Mouse (Mus musculus) limb, embryonic 13.5 days (tissue): ENCODE results near the gene Pros1. TPM values are rescaled to one million over a fixed set of nuclear protein-coding genes. Genes with fewer than 3 reads are reported as not detected.

Experiments
- ATAC-seq: fragments of 200-750 bp; cut with Nextera tagmentation; 2 replicates; pipeline ENCODE4 v1.8.0; 2017; ENCODE audit warnings: low read depth, moderate number of reproducible peaks, moderate TSS enrichment; ENCODE audit not compliant: low FRiP score
- H3K27ac ChIP-seq: fragments of 300-500 bp; sonication (generic); 2 replicates; pipeline ENCODE4 v1.5.1; 2015; ENCODE audit warnings: inconsistent platforms, mild to moderate bottlenecking, moderate library complexity
- H3K27me3 ChIP-seq: fragments of 300-500 bp; sonication (generic); 2 replicates; pipeline ENCODE4 v1.6.1; 2015; ENCODE audit warnings: mild to moderate bottlenecking, inconsistent platforms
- H3K36me3 ChIP-seq: fragments of 300-500 bp; sonication (generic); 2 replicates; pipeline ENCODE4 v1.6.1; 2015; ENCODE audit warnings: inconsistent platforms, mild to moderate bottlenecking, moderate library complexity
- H3K4me1 ChIP-seq: fragments of 300-500 bp; sonication (generic); 2 replicates; pipeline ENCODE4 v1.6.1; 2015; ENCODE audit warnings: inconsistent platforms
- H3K4me2 ChIP-seq: fragments of 300-500 bp; sonication (generic); replicated peaks from 2 replicates; pipeline ENCODE4 v1.6.1; 2015; ENCODE audit warnings: inconsistent platforms, mild to moderate bottlenecking, moderate library complexity
- H3K4me3 ChIP-seq: fragments of 300-500 bp; sonication (generic); 2 replicates; pipeline ENCODE4 v1.5.1; 2015; ENCODE audit warnings: moderate library complexity, mild to moderate bottlenecking, inconsistent platforms
- H3K9ac ChIP-seq: fragments of 300-500 bp; sonication (generic); 2 replicates; pipeline ENCODE4 v1.6.1; 2015; ENCODE audit warnings: mild to moderate bottlenecking, inconsistent platforms
- H3K9me3 ChIP-seq: fragments of 300-500 bp; sonication (generic); 2 replicates; pipeline ENCODE4 v1.6.1; 2016; ENCODE audit warnings: inconsistent platforms
- WGBS: fragments of 180-500 bp; shearing (Covaris S2); methylation state at CpG from one replicate; pipeline ENCODE4 v1.1.7; 2015; 5-methylcytosine and 5-hydroxymethylcytosine counted together
- polyA plus RNA-seq: library from polyadenylated mRNA; unstranded; fragments of >200 nt; fragmentation: Nextera tagmentation; extraction: Ambion mirVana; gene quantifications from 2 replicates; pipeline ENCODE4 v1.2.1, GENCODE M21; 2015

The Pros1 gene
- polyA plus RNA-seq: 32.3 and 34.1 TPM in 2 replicates

DNA sequence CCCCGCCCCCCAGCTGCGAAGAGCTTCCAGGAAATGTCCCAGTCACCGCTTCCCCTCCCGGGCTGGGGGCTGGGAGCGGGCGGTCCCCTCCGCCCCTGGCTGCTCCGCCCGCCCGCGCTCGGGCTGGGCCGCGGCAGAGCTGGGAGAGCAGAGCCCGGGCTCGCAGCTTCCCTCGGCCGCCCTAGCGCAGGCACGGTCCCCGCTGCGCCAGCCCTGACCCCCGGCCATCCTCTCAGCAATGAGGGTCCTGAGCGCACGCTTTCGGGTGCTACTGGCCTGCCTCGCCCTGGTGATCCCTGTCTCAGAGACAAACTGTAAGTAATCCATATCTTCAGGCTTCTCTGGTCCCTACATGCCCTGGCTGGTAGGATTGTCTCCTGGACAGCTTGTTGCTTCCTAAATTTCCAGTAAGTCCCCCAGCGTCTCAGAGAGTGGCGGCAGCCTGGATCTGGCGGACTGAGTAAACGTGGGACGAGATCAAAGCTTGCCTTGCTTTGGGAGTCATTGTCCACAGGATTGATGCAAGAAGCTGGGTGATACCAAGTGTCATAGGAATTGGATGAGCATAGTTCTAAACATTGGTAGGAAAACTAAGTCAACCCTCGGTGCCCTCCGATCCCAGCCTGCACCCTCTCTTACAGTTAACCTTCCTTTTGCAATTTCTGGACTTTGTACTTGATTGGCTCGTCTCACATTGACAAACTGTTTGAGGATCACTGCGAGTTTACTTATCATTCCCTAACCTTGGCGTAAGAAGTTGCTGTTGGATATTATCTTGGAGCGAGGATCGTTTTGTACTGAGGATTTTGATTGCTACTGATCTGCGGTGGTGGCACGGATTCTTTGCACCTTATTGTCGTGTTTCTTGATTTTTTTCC, at the start of gene Pros1:
Gene Pros1 (plus strand): TSS at position 117 of the 878 bp plus-strand sequence.
- Histone ChIP-seq H3K4me3 (peak within 1 kb of the TSS; percentile 65), H3K9ac (peak within 1 kb of the TSS; percentile 83), H3K27ac (0 out of 2 replicates have a peak within 1 kb of the TSS, but pooled peaks have one; percentile 28), H3K27me3 (no peaks in the 10 kb centered on the region), H3K36me3 (no peaks in the 10 kb centered on the region), H3K9me3 (no peaks in the 10 kb centered on the region), H3K4me2 (peak within 1 kb of the TSS; percentile 80), H3K4me1 (0 out of 2 replicates have a peak, but pooled peaks cover 4% of the 10 kb centered on the region)
- peak; percentile 94 for ATAC-seq
- WGBS: 5% methylated on average over 29 of the region's 42 CpGs

DNA sequence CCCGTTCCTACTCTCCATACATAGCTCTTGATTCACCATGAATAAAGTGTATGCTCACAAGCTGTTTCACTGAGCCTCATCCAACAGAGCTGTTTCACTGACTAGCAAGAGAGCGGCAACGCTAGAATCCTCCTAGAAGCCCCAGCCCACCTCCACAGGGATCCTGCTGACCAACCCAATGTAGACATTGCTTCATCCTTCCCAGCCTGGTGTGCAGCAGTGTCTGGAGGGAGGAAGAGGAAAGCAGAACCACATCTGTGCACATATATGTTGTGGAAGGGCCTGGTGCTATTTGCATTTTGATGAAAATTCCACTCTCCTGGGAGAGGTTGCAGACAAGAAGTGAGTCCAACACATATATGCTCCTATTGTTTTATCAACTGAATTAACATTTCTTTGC, 49.5 kb upstream of the Pros1 start:
- H3K9me3 ChIP-seq: no peaks in the 10 kb centered on the region
- H3K27ac ChIP-seq: no peak overlapping the region
- peaks cover 29% of the 10 kb centered on the region for H3K36me3 ChIP-seq
- H3K4me3 ChIP-seq: no peak overlapping the region
- no peak for ATAC-seq
- H3K4me1 ChIP-seq: peaks cover 12% of the 10 kb centered on the region
- WGBS: 90% methylated on average over 3 of the region's 3 CpGs
- H3K27me3 ChIP-seq: no peaks in the 10 kb centered on the region
- H3K9ac ChIP-seq: no peak overlapping the region
- no peak overlapping the region for H3K4me2 ChIP-seq

DNA sequence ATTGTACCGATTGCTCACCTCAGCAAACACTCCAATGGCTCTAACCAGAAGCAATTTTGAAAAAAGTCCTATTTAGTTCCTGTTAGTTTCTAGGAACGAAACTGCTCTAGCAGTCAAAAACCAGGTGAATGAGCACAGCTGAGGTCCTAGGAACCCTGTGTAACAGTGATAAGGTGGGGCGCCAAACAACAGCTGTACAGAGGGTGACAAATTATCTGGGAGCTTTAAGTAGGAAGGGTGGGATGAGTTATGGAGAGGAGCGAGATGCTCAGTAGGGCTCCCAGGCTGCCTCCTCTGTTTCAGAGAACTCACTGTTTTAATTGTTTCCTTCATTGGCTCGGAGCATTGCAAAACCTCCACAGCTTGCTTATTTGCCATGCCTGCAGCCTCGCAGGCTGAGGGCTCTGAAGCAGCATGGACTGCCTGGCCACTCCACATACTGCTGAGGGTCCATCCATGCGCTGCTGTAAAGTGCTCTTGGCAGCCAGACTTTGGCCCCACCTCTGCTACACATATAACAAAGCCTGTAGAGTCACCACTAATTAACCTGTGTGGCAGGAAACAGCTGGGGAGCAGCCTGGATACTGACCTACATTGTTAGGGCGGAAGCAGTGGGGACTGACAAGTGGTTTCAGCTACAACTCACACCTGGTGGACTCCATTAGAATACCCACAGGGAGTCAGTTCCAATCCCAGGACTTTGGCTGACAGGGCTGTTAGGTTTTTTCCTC, 46.7 kb upstream of the Pros1 start:
- Histone ChIP-seq H3K27ac (0 out of 2 replicates have a peak overlapping the region, but pooled peaks have one; percentile 22), H3K4me2 (no peak overlapping the region), H3K4me3 (no peak overlapping the region), H3K9ac (no peak overlapping the region), H3K9me3 (no peaks in the 10 kb centered on the region), H3K27me3 (no peaks in the 10 kb centered on the region), H3K4me1 (peaks cover 12% of the 10 kb centered on the region), H3K36me3 (peaks cover 18% of the 10 kb centered on the region)
- 41% methylated on average over 8 of the region's 8 CpGs for WGBS
- peak; percentile 44; the same call in 1 of the 2 replicates for ATAC-seq

DNA sequence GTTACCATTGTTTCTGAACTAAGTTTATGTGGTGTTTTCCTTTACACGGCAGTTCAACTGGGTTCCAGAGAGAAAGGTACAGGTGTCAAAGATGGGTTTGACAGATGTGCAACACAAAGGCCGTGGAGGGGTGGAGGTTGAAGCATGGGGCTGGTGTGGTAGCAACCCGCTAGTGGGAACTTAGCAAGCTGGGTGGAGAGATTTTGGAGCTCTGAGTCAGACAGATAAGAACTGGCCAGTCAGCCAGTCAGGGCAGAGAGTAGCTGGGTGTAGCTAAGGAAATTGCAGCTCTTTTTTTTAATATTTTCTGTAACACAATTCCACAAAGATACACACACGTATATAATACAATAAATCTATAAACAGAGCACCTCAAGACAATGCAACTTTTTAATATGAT, 43.3 kb upstream of the Pros1 start:
- no peak overlapping the region for H3K27ac ChIP-seq
- H3K4me1 ChIP-seq: peaks cover 12% of the 10 kb centered on the region
- H3K27me3 ChIP-seq: no peaks in the 10 kb centered on the region
- no peak overlapping the region for H3K4me3 ChIP-seq
- 66% methylated on average over 4 of the region's 4 CpGs for WGBS
- peaks cover 3% of the 10 kb centered on the region; the same call in 1 of the 2 replicates for H3K36me3 ChIP-seq
- no peak for ATAC-seq
- no peaks in the 10 kb centered on the region for H3K9me3 ChIP-seq
- H3K9ac ChIP-seq: no peak overlapping the region
- no peak overlapping the region for H3K4me2 ChIP-seq

DNA sequence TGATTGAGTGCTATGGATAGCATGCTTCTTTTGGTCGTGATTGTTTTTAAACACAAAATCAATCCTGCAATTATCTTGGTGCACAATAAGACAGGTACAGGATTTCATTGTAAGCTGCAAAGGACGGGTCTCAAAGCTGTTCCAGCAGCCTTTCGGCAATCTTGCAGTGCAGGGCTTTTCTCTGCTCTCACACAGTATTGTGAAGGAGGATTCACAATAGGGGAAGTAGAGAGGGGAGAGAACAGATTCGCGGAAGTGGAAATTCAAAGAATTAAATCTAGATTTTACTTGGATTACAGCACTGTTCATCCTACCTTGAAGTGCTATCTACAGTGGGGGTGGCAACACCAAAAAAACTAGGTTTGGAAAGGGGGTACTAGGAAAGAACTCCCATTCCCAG, 40.3 kb upstream of the Pros1 start:
- 84% methylated on average over 5 of the region's 5 CpGs for WGBS
- no peak overlapping the region for H3K4me2 ChIP-seq
- H3K4me3 ChIP-seq: no peak overlapping the region
- H3K27ac ChIP-seq: no peak overlapping the region
- H3K36me3 ChIP-seq: peaks cover 3% of the 10 kb centered on the region; the same call in 1 of the 2 replicates
- ATAC-seq: no peak
- H3K9ac ChIP-seq: no peak overlapping the region
- no peaks in the 10 kb centered on the region for H3K4me1 ChIP-seq
- H3K9me3 ChIP-seq: no peaks in the 10 kb centered on the region
- no peaks in the 10 kb centered on the region for H3K27me3 ChIP-seq

DNA sequence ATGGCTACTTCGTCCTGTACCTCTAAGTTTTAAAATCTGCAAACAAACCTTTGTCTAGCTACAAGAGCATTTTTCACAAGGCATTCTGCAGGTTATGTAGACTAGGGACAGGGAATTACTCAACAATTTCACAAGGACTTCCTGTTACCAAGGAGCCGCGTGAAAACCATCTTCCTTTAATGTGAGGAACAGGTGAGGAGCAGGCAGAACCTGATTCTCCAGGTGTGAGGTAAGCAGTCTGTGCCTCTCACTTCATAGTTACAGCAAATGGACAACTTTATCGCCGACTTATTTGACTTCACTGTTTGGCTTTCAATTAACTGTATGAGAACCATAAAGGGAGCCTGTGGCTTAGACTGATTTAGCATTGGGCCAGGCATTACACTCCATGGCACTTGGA, 39.6 kb upstream of the Pros1 start, which contains the start of gene Stx19:
Gene Stx19 (plus strand): TSS at position 186 of the 400 bp plus-strand sequence.
- H3K4me1 ChIP-seq: no peaks in the 10 kb centered on the region
- no peak within 1 kb of the TSS for H3K9ac ChIP-seq
- no peak for ATAC-seq
- peaks cover 3% of the 10 kb centered on the region; the same call in 1 of the 2 replicates for H3K36me3 ChIP-seq
- no peak within 1 kb of the TSS for H3K4me3 ChIP-seq
- H3K4me2 ChIP-seq: no peak within 1 kb of the TSS
- 67% methylated on average over 5 of the region's 5 CpGs for WGBS
- no peaks in the 10 kb centered on the region for H3K27me3 ChIP-seq
- no peaks in the 10 kb centered on the region for H3K9me3 ChIP-seq
- H3K27ac ChIP-seq: no peak within 1 kb of the TSS

DNA sequence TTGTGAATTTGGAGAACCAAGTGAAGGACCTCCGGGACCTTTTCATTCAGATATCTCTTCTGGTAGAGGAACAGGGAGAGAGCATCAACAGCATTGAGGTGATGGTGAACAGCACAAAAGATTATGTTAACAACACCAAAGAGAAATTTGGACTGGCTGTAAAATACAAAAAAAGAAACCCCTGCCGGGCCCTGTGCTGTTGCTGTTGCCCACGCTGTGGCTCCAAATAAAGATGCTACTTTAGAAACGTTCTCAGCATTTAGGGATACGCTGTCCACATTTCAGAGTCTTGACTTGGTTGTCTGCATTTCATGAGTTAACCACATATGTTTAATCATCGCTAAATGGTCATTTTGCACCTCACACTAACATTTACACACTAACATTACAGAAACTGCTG, 31.6 kb upstream of the Pros1 start:
- H3K4me3 ChIP-seq: no peak overlapping the region
- H3K4me1 ChIP-seq: no peaks in the 10 kb centered on the region
- no peak overlapping the region for H3K4me2 ChIP-seq
- ATAC-seq: no peak
- no peak overlapping the region for H3K9ac ChIP-seq
- H3K27ac ChIP-seq: no peak overlapping the region
- no peaks in the 10 kb centered on the region for H3K27me3 ChIP-seq
- 92% methylated on average over 6 of the region's 6 CpGs for WGBS
- H3K36me3 ChIP-seq: 0 out of 2 replicates have a peak, but pooled peaks cover 4% of the 10 kb centered on the region
- H3K9me3 ChIP-seq: no peaks in the 10 kb centered on the region

DNA sequence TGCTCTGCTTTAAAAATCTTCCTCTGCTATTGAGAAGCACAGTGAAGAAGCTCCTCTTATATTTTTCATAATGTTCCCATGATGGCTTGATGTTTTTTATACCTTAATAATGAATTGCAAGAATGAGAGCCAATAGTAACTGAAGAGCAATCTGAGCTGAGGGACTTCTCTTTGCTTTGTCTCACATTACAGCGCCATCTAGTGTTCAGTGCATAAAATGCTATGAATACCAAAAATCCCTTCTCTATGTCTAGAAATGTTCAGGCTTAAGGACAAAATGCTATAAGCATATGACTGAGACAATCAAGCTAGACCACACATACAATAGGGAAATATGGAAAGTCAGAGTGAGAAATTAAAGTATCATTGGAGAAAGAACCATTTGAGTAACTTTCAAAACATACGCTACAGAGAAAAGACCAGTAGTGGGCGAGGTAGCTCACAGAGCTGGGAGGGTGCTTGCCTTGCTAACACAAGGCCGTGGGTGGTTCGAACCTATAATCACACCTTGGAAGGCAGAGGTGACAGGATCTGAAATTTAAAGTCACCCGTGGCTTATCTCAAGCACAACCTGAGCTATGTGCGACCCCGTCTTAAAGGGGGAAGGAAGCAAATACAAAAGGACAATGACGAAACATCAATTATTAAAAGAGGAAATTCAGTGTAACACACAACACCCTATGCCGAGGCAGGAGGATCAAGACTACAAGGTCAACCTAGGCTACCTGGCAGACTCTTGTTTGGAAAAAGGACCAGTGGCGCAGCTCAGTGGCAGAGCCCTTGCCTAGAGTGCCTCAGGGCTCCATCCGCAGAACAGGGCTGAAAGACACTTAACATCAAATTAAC, 27.7 kb upstream of the Pros1 start:
- Histone ChIP-seq H3K4me1 (no peaks in the 10 kb centered on the region), H3K4me2 (no peak overlapping the region), H3K27me3 (no peaks in the 10 kb centered on the region), H3K9ac (no peak overlapping the region), H3K4me3 (no peak overlapping the region), H3K27ac (no peak overlapping the region), H3K36me3 (0 out of 2 replicates have a peak, but pooled peaks cover 9% of the 10 kb centered on the region), H3K9me3 (no peaks in the 10 kb centered on the region)
- 0 out of 2 replicates have a peak, but pooled peaks have one; percentile 15 for ATAC-seq
- WGBS: 65% methylated on average over 12 of the region's 12 CpGs

DNA sequence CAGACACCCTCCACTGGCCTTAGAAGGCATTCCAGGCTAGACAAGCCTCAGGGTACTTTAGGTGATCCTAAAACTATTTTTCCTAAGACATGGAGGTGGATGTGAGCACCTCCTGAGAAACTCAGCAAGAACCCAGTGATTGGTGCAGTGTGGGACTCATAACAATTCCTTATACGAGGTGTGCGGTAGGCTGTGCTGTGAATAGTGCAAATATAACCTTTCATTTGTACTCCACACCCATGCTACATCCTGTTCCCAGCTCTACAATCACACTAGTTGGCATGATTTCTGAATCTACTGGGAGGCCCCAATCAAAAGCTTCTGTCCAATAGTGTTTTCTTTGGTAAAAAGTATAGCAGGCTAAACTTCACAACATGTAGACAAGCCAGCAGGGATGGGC, 22.1 kb upstream of the Pros1 start:
- Histone ChIP-seq H3K4me1 (0 out of 2 replicates have a peak, but pooled peaks cover 6% of the 10 kb centered on the region), H3K9ac (no peak overlapping the region)

DNA sequence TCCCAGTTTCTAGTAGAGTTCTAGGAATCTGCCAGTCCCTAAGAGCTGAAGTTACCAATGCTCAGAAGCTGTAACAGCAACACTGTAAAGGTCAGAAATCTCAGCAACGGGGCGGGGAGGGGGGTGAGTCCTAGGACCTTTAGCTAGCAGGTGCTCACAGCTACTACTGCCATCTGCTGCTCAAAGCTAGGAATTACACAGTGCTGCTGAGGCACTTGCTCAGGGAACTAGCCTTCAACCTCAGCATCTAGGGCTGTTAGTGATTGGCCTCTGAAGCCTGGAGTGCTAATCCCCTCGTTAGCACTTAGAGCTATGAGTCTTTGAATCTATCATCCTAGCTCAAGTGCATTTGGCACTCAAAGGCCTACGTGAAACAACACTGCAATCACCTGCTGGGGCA, 21.6 kb upstream of the Pros1 start:
- no peaks in the 10 kb centered on the region for H3K27me3 ChIP-seq
- no peak overlapping the region for H3K9ac ChIP-seq
- 9% methylated on average over 4 of the region's 4 CpGs for WGBS
- H3K4me1 ChIP-seq: 0 out of 2 replicates have a peak, but pooled peaks cover 6% of the 10 kb centered on the region
- no peak overlapping the region for H3K4me3 ChIP-seq
- no peak overlapping the region for H3K4me2 ChIP-seq
- no peak overlapping the region for H3K27ac ChIP-seq
- 0 out of 2 replicates have a peak, but pooled peaks cover 4% of the 10 kb centered on the region for H3K36me3 ChIP-seq
- ATAC-seq: no peak
- no peaks in the 10 kb centered on the region for H3K9me3 ChIP-seq

More for the DNA sequence above, 22.1 kb upstream of the Pros1 start:
- 67% methylated on average over 2 of the region's 2 CpGs for WGBS
- ATAC-seq: no peak
- no peaks in the 10 kb centered on the region for H3K27me3 ChIP-seq
- H3K27ac ChIP-seq: no peak overlapping the region
- no peak overlapping the region for H3K4me3 ChIP-seq
- H3K4me2 ChIP-seq: no peak overlapping the region
- no peaks in the 10 kb centered on the region for H3K9me3 ChIP-seq
- 0 out of 2 replicates have a peak, but pooled peaks cover 4% of the 10 kb centered on the region for H3K36me3 ChIP-seq

DNA sequence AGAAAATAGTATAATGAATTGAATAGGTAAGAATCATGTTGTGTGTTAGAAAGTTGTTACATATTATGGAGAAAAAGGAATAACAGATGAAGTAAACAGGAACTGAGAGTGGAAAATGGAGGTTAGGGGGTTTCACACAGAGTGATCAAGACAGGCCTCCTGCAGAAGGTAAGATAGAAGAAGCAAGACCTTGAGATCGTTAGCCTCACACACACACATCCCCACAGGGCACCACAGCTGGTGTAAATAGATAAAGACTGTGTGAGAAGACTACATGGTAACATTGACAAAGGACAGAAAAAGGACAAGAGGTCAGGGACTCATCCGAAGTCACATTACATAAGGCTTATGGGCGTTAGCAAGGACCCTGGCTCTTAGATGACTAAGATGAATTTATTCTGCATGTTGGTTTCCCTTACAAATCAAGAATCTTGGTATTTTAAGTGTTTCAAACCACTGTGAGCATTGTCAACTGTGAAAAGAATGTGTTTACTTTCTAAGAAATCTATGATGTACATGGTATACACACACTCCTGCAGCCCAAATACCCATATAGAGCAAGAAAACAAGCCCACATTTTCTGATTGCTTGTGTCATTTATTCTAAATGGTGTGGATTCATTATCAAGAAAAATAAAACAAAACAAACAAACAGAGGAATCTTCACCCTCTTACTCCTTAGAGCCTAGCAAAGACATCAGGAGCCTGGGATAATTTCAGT, 19.9 kb upstream of the Pros1 start:
- Histone ChIP-seq H3K27me3 (no peaks in the 10 kb centered on the region), H3K4me1 (0 out of 2 replicates have a peak, but pooled peaks cover 6% of the 10 kb centered on the region), H3K9ac (no peak overlapping the region), H3K36me3 (0 out of 2 replicates have a peak, but pooled peaks cover 4% of the 10 kb centered on the region), H3K4me3 (no peak overlapping the region), H3K27ac (no peak overlapping the region), H3K9me3 (no peaks in the 10 kb centered on the region), H3K4me2 (no peak overlapping the region)
- no peak for ATAC-seq
- WGBS: 71% methylated on average over 3 of the region's 3 CpGs
